Mouse (Mus musculus): ENCODE data around the gene Casq2.

- TF ChIP-seq CTCF (IDR thresholded peaks at IDR 0.05; ENCODE audit: low read depth) = no peak
- TF ChIP-seq EP300 (IDR thresholded peaks at IDR 0.05; ENCODE audit: low read depth) = no peak
These were observed 109.5 kb downstream of the Casq2 start for GRCm38 (mm10) chr3:102195762-102196161.

Measured in liver, embryonic 14.5 days (tissue).